Mouse (Mus musculus): ENCODE measurements around the gene Esrra. TPM values are rescaled to one million over a fixed set of nuclear protein-coding genes. Genes with fewer than 3 reads are reported as not detected.

The Esrra gene
- polyA plus RNA-seq (2015; fragmentation: Nextera tagmentation; extraction: Ambion mirVana): 18.0 and 19.4 TPM in 2 replicates

- ATAC-seq (ENCODE audit: low FRiP score, low TSS enrichment): peak; percentile 95
- peak within 1 kb of the TSS; percentile 73 for H3K4me3 ChIP-seq (ENCODE audit: low read length)
- WGBS: under 1% methylated on average over 66 of the region's 66 CpGs
- peak within 1 kb of the TSS; percentile 94 for H3K4me2 ChIP-seq (replicated peaks; ENCODE audit: low read depth, low read length)
- peak within 1 kb of the TSS; percentile 90 for H3K27ac ChIP-seq (ENCODE audit: low read length)
- no peaks in the 10 kb centered on the region for H3K36me3 ChIP-seq (ENCODE audit: insufficient read depth, low read length)
- peaks cover 34% of the 10 kb centered on the region for H3K27me3 ChIP-seq (ENCODE audit: insufficient read depth, low read length)
- peak within 1 kb of the TSS; percentile 85 for H3K9ac ChIP-seq (replicated peaks; ENCODE audit: low read length)
- H3K9me3 ChIP-seq (ENCODE audit: low read length): no peaks in the 10 kb centered on the region
- peaks cover 30% of the 10 kb centered on the region for H3K4me1 ChIP-seq (ENCODE audit: insufficient read depth, low read length)
Observed at GRCm38 (mm10) chr19:6921647-6922567, at the start of gene Esrra. Gene Esrra, minus strand, starts transcription at chr19:6921813.

GRCm38 (mm10) chr19:6970460-6971085, 49.0 kb upstream of the Esrra start:
- H3K27me3 ChIP-seq (ENCODE audit: insufficient read depth, low read length): no peaks in the 10 kb centered on the region
- no peak for ATAC-seq (ENCODE audit: low FRiP score, low TSS enrichment)
- peak overlapping the region; percentile 74 for H3K4me3 ChIP-seq (ENCODE audit: low read length)
- peaks cover 47% of the 10 kb centered on the region for H3K4me1 ChIP-seq (ENCODE audit: insufficient read depth, low read length)
- peaks cover 9% of the 10 kb centered on the region for H3K36me3 ChIP-seq (ENCODE audit: insufficient read depth, low read length)
- peak overlapping the region; percentile 90 for H3K9ac ChIP-seq (replicated peaks; ENCODE audit: low read length)
- H3K9me3 ChIP-seq (ENCODE audit: low read length): no peaks in the 10 kb centered on the region
- peak overlapping the region; percentile 82 for H3K4me2 ChIP-seq (replicated peaks; ENCODE audit: low read depth, low read length)
- WGBS: 16% methylated on average over 11 of the region's 11 CpGs
- peak overlapping the region; percentile 49; the same call in 1 of the 2 replicates for H3K27ac ChIP-seq (ENCODE audit: low read length)

GRCm38 (mm10) chr19:6969665-6970381, 48.2 kb upstream of the Esrra start:
- under 1% methylated on average over 50 of the region's 55 CpGs for WGBS
- peak overlapping the region; percentile 54 for H3K27ac ChIP-seq (ENCODE audit: low read length)
- peak overlapping the region; percentile 74 for H3K4me3 ChIP-seq (ENCODE audit: low read length)
- no peaks in the 10 kb centered on the region for H3K9me3 ChIP-seq (ENCODE audit: low read length)
- peak overlapping the region; percentile 82 for H3K4me2 ChIP-seq (replicated peaks; ENCODE audit: low read depth, low read length)
- H3K27me3 ChIP-seq (ENCODE audit: insufficient read depth, low read length): no peaks in the 10 kb centered on the region
- peak overlapping the region; percentile 90 for H3K9ac ChIP-seq (replicated peaks; ENCODE audit: low read length)
- H3K4me1 ChIP-seq (ENCODE audit: insufficient read depth, low read length): peaks cover 47% of the 10 kb centered on the region
- peaks cover 15% of the 10 kb centered on the region for H3K36me3 ChIP-seq (ENCODE audit: insufficient read depth, low read length)
- peak; percentile 69 for ATAC-seq (ENCODE audit: low FRiP score, low TSS enrichment)

GRCm38 (mm10) chr19:6969291-6969664, 47.7 kb upstream of the Esrra start:
- H3K9me3 ChIP-seq (ENCODE audit: low read length): no peaks in the 10 kb centered on the region
- peak overlapping the region; percentile 74 for H3K4me3 ChIP-seq (ENCODE audit: low read length)
- peak overlapping the region; percentile 54; the same call in 1 of the 2 replicates for H3K27ac ChIP-seq (ENCODE audit: low read length)
- H3K9ac ChIP-seq (replicated peaks; ENCODE audit: low read length): peak overlapping the region; percentile 90
- peak; percentile 11 for ATAC-seq (ENCODE audit: low FRiP score, low TSS enrichment)
- peaks cover 47% of the 10 kb centered on the region for H3K4me1 ChIP-seq (ENCODE audit: insufficient read depth, low read length)
- under 1% methylated on average over 19 of the region's 20 CpGs for WGBS
- H3K36me3 ChIP-seq (ENCODE audit: insufficient read depth, low read length): peaks cover 20% of the 10 kb centered on the region
- H3K27me3 ChIP-seq (ENCODE audit: insufficient read depth, low read length): no peaks in the 10 kb centered on the region
- peak overlapping the region; percentile 82 for H3K4me2 ChIP-seq (replicated peaks; ENCODE audit: low read depth, low read length)

- peak overlapping the region; percentile 90 for H3K9ac ChIP-seq (replicated peaks; ENCODE audit: low read length)
- 9% methylated on average over 15 of the region's 15 CpGs for WGBS
- H3K4me3 ChIP-seq (ENCODE audit: low read length): peak overlapping the region; percentile 74
- H3K36me3 ChIP-seq (ENCODE audit: insufficient read depth, low read length): peaks cover 24% of the 10 kb centered on the region
- no peak for ATAC-seq (ENCODE audit: low FRiP score, low TSS enrichment)
- H3K9me3 ChIP-seq (ENCODE audit: low read length): no peaks in the 10 kb centered on the region
- peak overlapping the region; percentile 82 for H3K4me2 ChIP-seq (replicated peaks; ENCODE audit: low read depth, low read length)
- H3K27ac ChIP-seq (ENCODE audit: low read length): peak overlapping the region; percentile 43; the same call in 1 of the 2 replicates
- H3K4me1 ChIP-seq (ENCODE audit: insufficient read depth, low read length): peaks cover 43% of the 10 kb centered on the region
- H3K27me3 ChIP-seq (ENCODE audit: insufficient read depth, low read length): no peaks in the 10 kb centered on the region
Observed at GRCm38 (mm10) chr19:6968491-6969271, 47.1 kb upstream of the Esrra start.

- Histone ChIP-seq H3K4me1 (ENCODE audit: insufficient read depth, low read length) (peaks cover 12% of the 10 kb centered on the region), H3K27me3 (ENCODE audit: insufficient read depth, low read length) (no peaks in the 10 kb centered on the region), H3K4me2 (replicated peaks; ENCODE audit: low read depth, low read length) (no peak overlapping the region), H3K27ac (ENCODE audit: low read length) (no peak overlapping the region), H3K9me3 (ENCODE audit: low read length) (no peaks in the 10 kb centered on the region), H3K9ac (replicated peaks; ENCODE audit: low read length) (no peak overlapping the region), H3K4me3 (ENCODE audit: low read length) (no peak overlapping the region), H3K36me3 (ENCODE audit: insufficient read depth, low read length) (peaks cover 63% of the 10 kb centered on the region)
- WGBS: 83% methylated on average over 10 of the region's 10 CpGs
- ATAC-seq (ENCODE audit: low FRiP score, low TSS enrichment): no peak
Observed at GRCm38 (mm10) chr19:6956461-6956860, 34.8 kb upstream of the Esrra start.

GRCm38 (mm10) chr19:6955424-6955823, 33.8 kb upstream of the Esrra start:
- no peaks in the 10 kb centered on the region for H3K9me3 ChIP-seq (ENCODE audit: low read length)
- ATAC-seq (ENCODE audit: low FRiP score, low TSS enrichment): no peak
- H3K4me1 ChIP-seq (ENCODE audit: insufficient read depth, low read length): peaks cover 13% of the 10 kb centered on the region
- no peak overlapping the region for H3K4me3 ChIP-seq (ENCODE audit: low read length)
- no peak overlapping the region for H3K9ac ChIP-seq (replicated peaks; ENCODE audit: low read length)
- H3K27ac ChIP-seq (ENCODE audit: low read length): no peak overlapping the region
- H3K36me3 ChIP-seq (ENCODE audit: insufficient read depth, low read length): peaks cover 59% of the 10 kb centered on the region
- no peaks in the 10 kb centered on the region for H3K27me3 ChIP-seq (ENCODE audit: insufficient read depth, low read length)
- H3K4me2 ChIP-seq (replicated peaks; ENCODE audit: low read depth, low read length): no peak overlapping the region
- 80% methylated on average over 7 of the region's 7 CpGs for WGBS

GRCm38 (mm10) chr19:6954046-6954445, 32.4 kb upstream of the Esrra start:
- no peak overlapping the region for H3K4me3 ChIP-seq (ENCODE audit: low read length)
- H3K27ac ChIP-seq (ENCODE audit: low read length): no peak overlapping the region
- peaks cover 48% of the 10 kb centered on the region for H3K36me3 ChIP-seq (ENCODE audit: insufficient read depth, low read length)
- no peak overlapping the region for H3K4me2 ChIP-seq (replicated peaks; ENCODE audit: low read depth, low read length)
- no peaks in the 10 kb centered on the region for H3K9me3 ChIP-seq (ENCODE audit: low read length)
- H3K27me3 ChIP-seq (ENCODE audit: insufficient read depth, low read length): no peaks in the 10 kb centered on the region
- H3K4me1 ChIP-seq (ENCODE audit: insufficient read depth, low read length): peaks cover 18% of the 10 kb centered on the region
- no peak for ATAC-seq (ENCODE audit: low FRiP score, low TSS enrichment)
- no peak overlapping the region for H3K9ac ChIP-seq (replicated peaks; ENCODE audit: low read length)
- 51% methylated on average over 9 of the region's 9 CpGs for WGBS

GRCm38 (mm10) chr19:6952712-6953037, 31.1 kb upstream of the Esrra start:
- Histone ChIP-seq H3K4me3 (ENCODE audit: low read length) (peak overlapping the region; percentile 64), H3K4me2 (replicated peaks; ENCODE audit: low read depth, low read length) (peak overlapping the region; percentile 87), H3K9me3 (ENCODE audit: low read length) (no peaks in the 10 kb centered on the region), H3K36me3 (ENCODE audit: insufficient read depth, low read length) (peaks cover 39% of the 10 kb centered on the region), H3K27me3 (ENCODE audit: insufficient read depth, low read length) (no peaks in the 10 kb centered on the region), H3K27ac (ENCODE audit: low read length) (peak overlapping the region; percentile 99), H3K9ac (replicated peaks; ENCODE audit: low read length) (peak overlapping the region; percentile 81), H3K4me1 (ENCODE audit: insufficient read depth, low read length) (peaks cover 18% of the 10 kb centered on the region)
- no peak for ATAC-seq (ENCODE audit: low FRiP score, low TSS enrichment)
- 5% methylated on average over 3 of the region's 3 CpGs for WGBS
